Mouse (Mus musculus) cerebellum, adult 2 months (tissue): ENCODE results near the gene Suds3. TPM values are rescaled to one million over a fixed set of nuclear protein-coding genes. Genes with fewer than 3 reads are reported as not detected.

Experiments used
- DNase-seq, 2 experiments: peaks; one replicate each; pipeline ENCODE4 v3.0.0; 2021
- H3K27ac ChIP-seq: fragments of 200-500 bp; 2 replicates; pipeline ENCODE4 v1.5.1; 2012; ENCODE audit warnings: low read length, control low read depth, inconsistent platforms; ENCODE audit not compliant: insufficient read depth
- H3K27me3 ChIP-seq: fragments of 200-500 bp; 2 replicates; pipeline ENCODE4 v1.6.1; 2012; ENCODE audit warnings: inconsistent platforms, mild to moderate bottlenecking, low read length, moderate library complexity; ENCODE audit not compliant: control insufficient read depth, insufficient read depth
- H3K4me1 ChIP-seq: fragments of 200-500 bp; 2 replicates; pipeline ENCODE4 v1.6.1; 2011; ENCODE audit warnings: low read length; ENCODE audit not compliant: control insufficient read depth, insufficient read depth
- H3K4me3 ChIP-seq: fragments of 200-500 bp; replicated peaks from 2 replicates; pipeline ENCODE3; 2011; ENCODE audit warnings: mild to moderate bottlenecking, low read depth, low read length, control low read depth; ENCODE audit not compliant: insufficient read depth
- CTCF ChIP-seq: fragments of 200-500 bp; IDR thresholded peaks from 2 replicates; pipeline ENCODE4 v1.5.1; 2011; ENCODE audit warnings: low read depth, mild to moderate bottlenecking, control low read depth, low read length, moderate library complexity, borderline replicate concordance; ENCODE audit not compliant: insufficient read depth
- POLR2A ChIP-seq: fragments of 200-500 bp; IDR thresholded peaks from 2 replicates; pipeline ENCODE4 v1.6.1; 2011; ENCODE audit warnings: low read length, control low read depth, borderline replicate concordance; ENCODE audit not compliant: insufficient read depth
- WGBS: fragments of 180-500 bp; shearing (Covaris S2); methylation state at CpG from one replicate; pipeline ENCODE4 v1.1.7; 2018; 5-methylcytosine and 5-hydroxymethylcytosine counted together
- polyA plus RNA-seq: library from polyadenylated mRNA; depleted of rRNA; stranded (reverse); fragments of >200 nt; gene quantifications from 2 replicates; pipeline ENCODE4 v1.2.3, GENCODE M21; 2012

The Suds3 gene
- polyA plus RNA-seq, 1 experiment: 127 TPM

DNA sequence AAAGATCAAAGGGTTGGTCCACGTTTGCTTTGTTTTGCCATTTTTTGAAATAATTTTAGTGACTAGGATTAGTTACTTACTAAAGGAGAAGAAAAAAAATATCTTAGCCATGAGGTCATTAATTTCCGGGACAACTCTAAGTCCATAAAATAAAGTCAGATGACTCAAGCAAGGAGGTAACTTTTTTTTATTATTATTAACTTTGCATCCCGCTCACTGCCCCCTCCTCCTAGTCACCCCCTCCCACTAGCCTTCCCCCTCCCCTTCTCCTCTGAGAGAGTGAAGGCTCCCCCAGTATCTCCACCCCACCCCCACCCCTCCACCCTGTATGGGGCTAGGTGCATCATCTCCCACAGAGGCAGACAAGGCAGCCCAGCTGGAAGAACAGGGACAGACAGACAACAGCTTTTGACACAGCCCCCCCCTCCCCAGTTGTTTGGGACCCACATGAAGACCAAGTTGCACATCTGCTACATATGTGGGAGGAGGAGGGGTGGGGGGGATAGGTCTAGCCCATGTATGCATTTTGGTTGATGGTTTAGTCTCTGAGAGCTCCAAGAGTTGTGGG, 19.1 kb upstream of the Suds3 start:
- 84% methylated on average over 3 of the region's 3 CpGs for WGBS
- no peak for TF ChIP-seq CTCF
- Histone ChIP-seq H3K27me3 (no peaks in the 10 kb centered on the region), H3K27ac (no peak overlapping the region), H3K4me1 (peaks cover 26% of the 10 kb centered on the region), H3K4me3 (no peak overlapping the region)
- DNase-seq: no peak

DNA sequence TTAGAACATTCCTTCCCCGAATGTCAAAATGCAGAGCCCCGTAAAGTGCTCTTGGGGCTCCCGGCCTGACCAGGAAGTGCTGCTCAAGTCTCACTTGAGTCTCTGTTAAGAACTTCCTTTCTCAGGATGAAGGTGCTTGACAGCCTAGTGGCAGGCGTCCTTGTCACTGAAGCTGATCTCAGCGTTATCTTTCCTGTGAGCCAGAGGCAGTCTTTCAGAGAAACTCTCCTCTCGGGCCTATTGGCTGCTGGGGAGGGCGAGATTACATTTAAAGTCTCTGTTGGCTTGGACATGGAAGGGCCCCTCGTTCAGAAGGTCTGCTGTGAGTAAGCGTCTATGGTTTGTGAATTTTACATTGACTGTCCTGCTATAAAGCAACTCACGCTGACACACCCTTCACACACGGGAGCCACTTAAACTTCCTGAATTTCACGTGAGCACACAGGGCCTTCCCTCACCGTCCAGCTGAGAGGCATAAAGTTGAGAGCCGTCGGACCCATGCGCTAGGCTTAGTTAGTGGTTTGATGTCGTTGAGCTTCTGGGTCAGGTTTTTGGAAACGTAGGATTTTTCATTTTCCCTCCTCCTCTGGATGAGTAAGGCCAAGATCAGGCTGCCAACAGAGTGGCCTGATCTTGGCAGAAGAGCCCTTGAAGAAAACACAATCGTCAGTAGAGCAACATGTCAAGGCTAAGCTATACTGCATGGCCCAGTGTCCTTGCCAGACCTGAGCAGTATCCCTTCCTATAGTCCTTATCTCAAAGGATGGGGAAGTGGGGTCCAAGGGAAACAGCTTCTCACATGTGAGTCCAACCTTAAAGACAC, 18.4 kb upstream of the Suds3 start:
- Histone ChIP-seq H3K4me3 (no peak overlapping the region), H3K27ac (no peak overlapping the region), H3K27me3 (no peaks in the 10 kb centered on the region), H3K4me1 (peaks cover 24% of the 10 kb centered on the region)
- 72% methylated on average over 19 of the region's 19 CpGs for WGBS
- TF ChIP-seq CTCF: no peak
- no peak for TF ChIP-seq POLR2A
- DNase-seq: no peak

GRCm38 (mm10) chr5:117133446-117134065, 17.6 kb upstream of the Suds3 start:
- H3K27me3 ChIP-seq: no peaks in the 10 kb centered on the region
- peaks cover 21% of the 10 kb centered on the region for H3K4me1 ChIP-seq
- TF ChIP-seq CTCF (no peak), POLR2A (no peak)
- WGBS: 86% methylated on average over 17 of the region's 17 CpGs
- DNase-seq: no peak
- no peak overlapping the region for H3K27ac ChIP-seq
- H3K4me3 ChIP-seq: no peak overlapping the region

- Histone ChIP-seq H3K27me3 (no peaks in the 10 kb centered on the region), H3K27ac (no peak overlapping the region), H3K4me1 (peaks cover 8% of the 10 kb centered on the region), H3K4me3 (no peak overlapping the region)
- DNase-seq: no peak
- TF ChIP-seq POLR2A: no peak
- no peak for TF ChIP-seq CTCF
- WGBS: 92% methylated on average over 15 of the region's 15 CpGs
These were observed 14.8 kb upstream of the Suds3 start for GRCm38 (mm10) chr5:117130726-117131125.

- no peak for DNase-seq
- no peaks in the 10 kb centered on the region for H3K27me3 ChIP-seq
- peaks cover 4% of the 10 kb centered on the region for H3K4me1 ChIP-seq
- WGBS: 85% methylated on average over 4 of the region's 4 CpGs
- no peak overlapping the region for H3K27ac ChIP-seq
- no peak for TF ChIP-seq POLR2A
- TF ChIP-seq CTCF: no peak
- H3K4me3 ChIP-seq: no peak overlapping the region
These were observed 11.1 kb upstream of the Suds3 start for GRCm38 (mm10) chr5:117127051-117127450.

DNA sequence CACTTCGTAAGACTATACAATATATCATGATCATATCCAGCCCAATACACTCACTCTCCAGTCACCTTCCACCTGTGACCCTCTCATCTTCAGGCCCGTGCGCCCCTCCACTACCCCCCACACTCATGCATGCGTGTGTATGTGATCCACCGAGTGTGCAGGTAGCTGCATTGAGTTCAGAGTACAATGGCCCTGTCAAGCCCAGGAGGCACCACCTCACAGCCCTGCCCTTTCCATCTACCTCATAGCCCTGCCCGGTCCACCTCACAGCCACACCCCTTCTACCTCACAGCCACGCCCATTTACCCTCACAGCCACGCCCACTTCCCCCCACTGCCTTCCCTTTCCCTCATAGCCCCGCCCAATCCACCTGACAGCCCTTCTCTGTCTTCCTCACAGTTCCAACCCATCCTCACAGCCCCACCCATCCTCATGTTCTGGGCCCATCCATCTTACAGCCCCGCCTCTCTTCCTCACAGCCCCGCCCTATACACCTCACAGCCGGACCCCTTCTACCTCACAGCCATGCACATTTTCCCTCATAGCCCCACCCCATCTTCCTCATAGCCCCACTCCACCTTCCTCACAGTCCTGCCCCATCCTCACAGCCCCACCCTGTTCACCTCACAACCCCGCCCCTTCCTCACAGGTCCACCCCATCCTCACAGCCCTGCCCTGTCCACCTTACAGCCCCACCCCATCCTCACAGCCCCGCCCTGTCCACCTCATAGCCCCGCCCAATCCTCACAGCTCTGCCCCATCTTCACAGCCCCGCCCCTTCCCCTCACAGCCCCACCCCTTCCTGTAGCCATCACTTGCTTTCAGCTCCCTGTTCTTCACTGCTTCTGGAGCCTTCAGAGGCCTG, 9.8 kb upstream of the Suds3 start:
- peaks cover 6% of the 10 kb centered on the region for H3K4me1 ChIP-seq
- no peak overlapping the region for H3K4me3 ChIP-seq
- WGBS: 82% methylated on average over 16 of the region's 16 CpGs
- no peak overlapping the region for H3K27ac ChIP-seq
- DNase-seq: no peak
- TF ChIP-seq CTCF (no peak), POLR2A (no peak)
- H3K27me3 ChIP-seq: no peaks in the 10 kb centered on the region

DNA sequence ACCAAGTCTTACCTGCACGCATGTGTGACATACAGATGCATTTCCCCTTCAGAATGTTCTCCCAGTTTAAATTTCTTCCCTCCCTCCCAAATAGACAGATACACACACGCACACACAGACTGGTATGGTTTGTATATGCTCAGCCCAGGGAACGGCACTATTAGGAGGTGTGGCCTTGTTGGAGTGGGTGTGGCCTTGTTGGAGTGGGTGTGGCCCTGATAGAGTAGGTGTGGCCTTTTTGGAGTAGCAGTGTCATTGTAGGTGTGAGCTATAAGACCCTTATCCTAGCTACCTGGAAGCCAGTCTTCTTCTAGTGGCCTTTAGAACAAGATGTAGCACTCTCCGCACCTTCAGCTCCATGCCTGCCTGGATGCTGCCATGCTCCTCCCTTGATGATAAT, 7.9 kb upstream of the Suds3 start:
- TF ChIP-seq POLR2A: no peak
- no peak for TF ChIP-seq CTCF
- WGBS: 88% methylated on average over 4 of the region's 4 CpGs
- peaks cover 2% of the 10 kb centered on the region; the same call in 1 of the 2 replicates for H3K4me1 ChIP-seq

More for the DNA sequence above, 7.9 kb upstream of the Suds3 start:
- Histone ChIP-seq H3K27me3 (no peaks in the 10 kb centered on the region), H3K27ac (no peak overlapping the region), H3K4me3 (no peak overlapping the region)
- no peak for DNase-seq
